Comparison of ENCODE assay signal across 12 mouse cellular contexts in genomic region chr6:137612071-137612547, GRCm38 (mm10). TPM values are rescaled to one million over a fixed set of nuclear protein-coding genes. Genes with fewer than 3 reads are reported as not detected.
DNase-seq lines count a peak whose midpoint lies in the region; ATAC-seq and TF ChIP-seq lines count a peak whose summit lies in the region.
"Had no signal": no experiment of that assay in that cellular context is flagged by ENCODE, and none has a peak within 500 bp of the region (broad histone marks: within the 10 kb centered on the region; RNA-seq: fewer than 3 reads in every experiment).

No protein-coding gene starts in this region.

- no peak for TF ChIP-seq CTCF in heart, adult 2 months (IDR thresholded peaks at IDR 0.05)

- no peaks in the 10 kb centered on the region for H3K27me3 ChIP-seq in heart, adult 2 months (ENCODE audit: control insufficient read depth, insufficient read depth, low read length)
- H3K27me3 ChIP-seq in heart, embryonic 12.5 days (replicated peaks), result no peaks in the 10 kb centered on the region
- no peaks in the 10 kb centered on the region for H3K27me3 ChIP-seq in heart, embryonic 16.5 days (ENCODE audit: control insufficient read depth, insufficient read depth, low read length)
- H3K27me3 ChIP-seq in lung, embryonic 15.5 days, result no peaks in the 10 kb centered on the region
- H3K27me3 ChIP-seq: hindbrain, embryonic 12.5 days; limb, embryonic 13.5 days had no signal

- no peaks in the 10 kb centered on the region for H3K79me2 ChIP-seq in heart, adult 2 months (replicated peaks; ENCODE audit: control insufficient read depth, insufficient read depth, low read length)

- H3K4me1 ChIP-seq in heart, adult 2 months (ENCODE audit: control insufficient read depth, insufficient read depth, low read length), result peaks cover 5% of the 10 kb centered on the region; the same call in 1 of the 2 replicates
- peaks cover 9% of the 10 kb centered on the region; the same call in 1 of the 2 replicates for H3K4me1 ChIP-seq in heart, embryonic 12.5 days (replicated peaks)
- peaks cover 4% of the 10 kb centered on the region for H3K4me1 ChIP-seq in heart, embryonic 16.5 days (ENCODE audit: control insufficient read depth, insufficient read depth, low read length)
- peaks cover 15% of the 10 kb centered on the region; the same call in 1 of the 2 replicates for H3K4me1 ChIP-seq in lung, embryonic 15.5 days

- intact Hi-C loops in heart, adult 2 months (cut with DNase I), result no loop called here
- intact Hi-C loops in left cerebral cortex, postnatal 25 days (cut with DNase I), result no loop called here

- TF ChIP-seq POLR2A in heart, adult 2 months (IDR thresholded peaks at IDR 0.05; ENCODE audit: insufficient read depth, low read depth, low read length), result no peak

- H3K4me3 ChIP-seq in heart, adult 2 months, result no peak overlapping the region
- H3K4me3 ChIP-seq in heart, embryonic 12.5 days, result no peak overlapping the region
- H3K4me3 ChIP-seq in heart, embryonic 16.5 days (ENCODE audit: low read length), result no peak overlapping the region
- H3K4me3 ChIP-seq in lung, embryonic 15.5 days, result no peak overlapping the region
- H3K4me3 ChIP-seq: forebrain, embryonic 10.5 days; hindbrain, embryonic 12.5 days; limb, embryonic 13.5 days had no signal

- H3K4me2 ChIP-seq in heart, embryonic 12.5 days, result no peak overlapping the region
- H3K4me2 ChIP-seq in heart, embryonic 16.5 days (ENCODE audit: low read depth, low read length), result no peak overlapping the region
- H3K4me2 ChIP-seq in lung, embryonic 15.5 days, result no peak overlapping the region
- H3K4me2 ChIP-seq: hindbrain, embryonic 12.5 days; limb, embryonic 13.5 days had no signal

- H3K27ac ChIP-seq in heart, adult 2 months, result no peak overlapping the region
- H3K27ac ChIP-seq in heart, embryonic 12.5 days (ENCODE audit: poor library complexity, severe bottlenecking), result no peak overlapping the region
- H3K27ac ChIP-seq in heart, embryonic 16.5 days (ENCODE audit: low read length), result peak overlapping the region; percentile 25
- 0 out of 2 replicates have a peak overlapping the region, but pooled peaks have one; percentile 12 for H3K27ac ChIP-seq in lung, embryonic 15.5 days
- H3K27ac ChIP-seq: forebrain, embryonic 10.5 days; hindbrain, embryonic 12.5 days; limb, embryonic 13.5 days had no signal

- no peaks in the 10 kb centered on the region for H3K36me3 ChIP-seq in heart, adult 2 months (ENCODE audit: control insufficient read depth, insufficient read depth, low read length)
- H3K36me3 ChIP-seq in heart, embryonic 12.5 days, result no peaks in the 10 kb centered on the region
- 0 out of 2 replicates have a peak, but pooled peaks cover 2% of the 10 kb centered on the region for H3K36me3 ChIP-seq in heart, embryonic 16.5 days (ENCODE audit: control insufficient read depth, insufficient read depth)
- no peaks in the 10 kb centered on the region for H3K36me3 ChIP-seq in lung, embryonic 15.5 days
- H3K36me3 ChIP-seq: forebrain, embryonic 10.5 days; hindbrain, embryonic 12.5 days; limb, embryonic 13.5 days had no signal

- no peak for ATAC-seq in heart, embryonic 12.5 days (ENCODE audit: insufficient number of reproducible peaks, low FRiP score)
- ATAC-seq in heart, embryonic 16.5 days (replicated peaks; ENCODE audit: extremely low read depth, insufficient read depth, low FRiP score), result no peak
- ATAC-seq in lung, embryonic 15.5 days (ENCODE audit: borderline replicate concordance, extremely low read depth, low FRiP score, low TSS enrichment), result peak; percentile 73; the same call in 1 of the 2 replicates
- no peak for ATAC-seq in monocyte, adult 5-6 weeks (replicated peaks; ENCODE audit: insufficient number of reproducible peaks, low FRiP score, low TSS enrichment, poor library complexity, severe bottlenecking)
- ATAC-seq: CD4-positive, CD25-positive, alpha-beta regulatory T cell, adult 4 months had no signal

- 54% methylated on average over 2 of the region's 2 CpGs for WGBS in heart, adult 2 months
- WGBS in heart, embryonic 12.5 days, result 70% methylated on average over 2 of the region's 2 CpGs
- WGBS in heart, embryonic 16.5 days, result 54% methylated on average over 2 of the region's 2 CpGs
- WGBS in lung, embryonic 15.5 days, result 50% methylated on average over 2 of the region's 2 CpGs

- peak; percentile 23 to 61 for DNase-seq in heart, adult 2 months
- DNase-seq in cerebellum, adult 11 months, result peak; percentile 90
- no peak for DNase-seq in right cerebral cortex, adult 18-20 months
- no peak for DNase-seq in left cerebral cortex, postnatal 25 days (ENCODE audit: low spot score in 2 of 2)

- no peak overlapping the region for H3K9ac ChIP-seq in heart, adult 2 months (ENCODE audit: low read depth, low read length)
- no peak overlapping the region for H3K9ac ChIP-seq in heart, embryonic 12.5 days
- H3K9ac ChIP-seq in heart, embryonic 16.5 days (ENCODE audit: low read length), result no peak overlapping the region
- H3K9ac ChIP-seq in lung, embryonic 15.5 days, result no peak overlapping the region
- H3K9ac ChIP-seq: hindbrain, embryonic 12.5 days; limb, embryonic 13.5 days had no signal

- no peaks in the 10 kb centered on the region for H3K9me3 ChIP-seq in heart, embryonic 12.5 days (replicated peaks)
- H3K9me3 ChIP-seq in heart, embryonic 16.5 days (replicated peaks; ENCODE audit: control insufficient read depth, low read length), result peaks cover 7% of the 10 kb centered on the region; the same call in 1 of the 2 replicates
- no peaks in the 10 kb centered on the region for H3K9me3 ChIP-seq in lung, embryonic 15.5 days
- H3K9me3 ChIP-seq: forebrain, embryonic 10.5 days; hindbrain, embryonic 12.5 days; limb, embryonic 13.5 days had no signal

- TF ChIP-seq EP300 in heart, adult 2 months (IDR thresholded peaks at IDR 0.05; ENCODE audit: insufficient read depth, low read depth, low read length), result 0 out of 2 replicates have a peak, but pooled peaks have one; percentile 14

RNA-seq across cellular contexts. Expression of gene Eps8, which starts 42.6 kb away (rescaled TPM):
- total RNA-seq in heart, adult 2 months (2021), result 10 to 100 TPM; 11.6 to 12.2 TPM
- 6.7 and 8.8 TPM in 2 replicates for polyA plus RNA-seq in heart, adult 2 months (2012; rRNA removed)
- 16.2 and 18.4 TPM in 2 replicates for polyA plus RNA-seq in heart, embryonic 12.5 days (2016; fragmentation: Nextera tagmentation; extraction: Ambion mirVana)
- polyA plus RNA-seq in heart, embryonic 16.5 days (2015; fragmentation: Nextera tagmentation; extraction: Ambion mirVana), result 31.2 and 36.7 TPM in 2 replicates
- 24.5 and 26.0 TPM in 2 replicates for polyA plus RNA-seq in lung, embryonic 15.5 days (2015; fragmentation: Nextera tagmentation; extraction: Ambion mirVana)
- 10 to 100 TPM; 33.9 to 38.0 TPM for total RNA-seq in left cerebral cortex, postnatal 25 days (2021)
- 50.3 to 74.9 TPM (median 55.6 TPM) in 3 replicates for total RNA-seq in monocyte, adult 5-6 weeks (2017)

Comparison
In these comparisons a context has a peak if more than half of its experiments do, and no peak if none do; other contexts are left out.
1. H3K27ac ChIP-seq: peak in heart, embryonic 16.5 days (single experiment) and lung, embryonic 15.5 days (single experiment); none in heart, adult 2 months (single experiment) and heart, embryonic 12.5 days (single experiment).
2. DNase-seq: peak in heart, adult 2 months (2 of 2) and cerebellum, adult 11 months (single experiment); none in right cerebral cortex, adult 18-20 months (single experiment) and left cerebral cortex, postnatal 25 days (0 of 2).